Mouse (Mus musculus): ENCODE measurements around the gene Pnmal1.
A peak's percentile ranks its signal among the peaks of the same experiment; 100 is the strongest.

DNA sequence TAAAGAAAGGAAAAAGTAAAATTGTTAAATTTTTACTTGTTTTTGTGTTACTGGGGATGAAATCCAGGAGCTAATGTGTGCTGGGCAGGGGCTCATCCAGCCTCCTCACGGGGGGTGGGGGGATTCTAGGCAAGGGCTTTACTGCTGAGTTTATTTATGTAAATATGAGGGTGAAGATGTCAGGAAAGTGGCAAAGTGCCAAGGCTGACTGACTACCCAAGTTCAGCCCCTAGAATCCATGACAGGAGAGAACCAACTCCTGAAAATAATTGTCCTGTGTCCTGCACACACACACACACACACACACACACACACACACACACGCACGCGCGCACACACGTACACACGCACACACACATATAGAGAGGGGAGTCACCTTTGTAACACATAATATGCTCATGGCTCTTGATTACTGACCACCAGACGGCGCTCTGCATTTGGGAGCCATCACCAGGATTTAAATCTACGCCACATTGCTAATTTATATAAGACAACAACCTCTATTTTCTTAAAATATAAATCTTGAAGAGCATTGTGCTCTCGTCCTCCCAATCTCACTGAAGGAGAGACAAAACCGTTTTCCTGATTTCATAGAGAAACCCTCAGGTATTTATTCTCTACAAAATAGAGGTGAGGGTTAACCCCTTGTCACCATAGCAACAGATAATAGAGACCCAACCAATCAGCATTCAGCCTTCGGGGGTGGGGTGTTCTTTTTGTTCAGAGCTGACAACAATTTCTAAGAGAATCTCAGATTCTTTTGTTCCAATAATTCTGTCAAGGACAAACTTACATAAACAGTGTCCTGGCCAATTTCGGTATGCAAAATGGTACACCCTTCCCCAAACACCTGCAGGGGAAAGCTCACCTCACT is 26.5 kb upstream of the Pnmal1 start:
- peak; percentile 13; the same call in 1 of the 2 replicates for TF ChIP-seq CTCF (IDR thresholded peaks at IDR 0.05; ENCODE audit: borderline replicate concordance, insufficient read depth, low read length)
- TF ChIP-seq POLR2A (IDR thresholded peaks at IDR 0.05; ENCODE audit: low read depth, low read length) = no peak

All from embryonic fibroblast, embryonic 13.5 days (primary cell).